Mouse (Mus musculus) liver, embryonic 14.5 days (tissue): Measurements from ENCODE around the gene Hsf4.

Source experiments
- CTCF ChIP-seq: IDR thresholded peaks from 2 replicates; pipeline ENCODE4 v1.5.1; 2016; ENCODE audit warnings: antibody characterized with exemption, low read depth, control low read depth
- EP300 ChIP-seq: IDR thresholded peaks from 2 replicates; pipeline ENCODE4 v1.6.1; 2016; ENCODE audit warnings: antibody characterized with exemption, low read depth

- peak; percentile 99 for TF ChIP-seq CTCF
- no peak for TF ChIP-seq EP300
These were observed 9.8 kb upstream of the Hsf4 start for GRCm38 (mm10) chr8:105259721-105260320.
